Mouse (Mus musculus): ENCODE results near the gene Aqp1.

GRCm38 (mm10) chr6:55349231-55349630 lies 13.0 kb downstream of the Aqp1 start:
- no peak for TF ChIP-seq CTCF (IDR thresholded peaks at IDR 0.05 in 2 of 3, conservative IDR thresholded peaks at IDR 0.05 in 1 of 3; ENCODE audit: control insufficient read depth in 1 of 3, insufficient read depth in 1 of 3, low read depth in 2 of 3, low read length in 3 of 3, poor library complexity in 1 of 3, severe bottlenecking in 1 of 3)
- no peak for TF ChIP-seq MAFK (IDR thresholded peaks at IDR 0.05; ENCODE audit: borderline replicate concordance, low read depth, low read length)
- TF ChIP-seq MYC (IDR thresholded peaks at IDR 0.05; ENCODE audit: low read depth, low read length) = no peak

All from MEL (cell line).